Mouse (Mus musculus): ENCODE results near the gene Pax2. TPM values are rescaled to one million over a fixed set of nuclear protein-coding genes. Genes with fewer than 3 reads are reported as not detected.

The Pax2 gene
- total and polyA plus RNA-seq, 3 experiments = not detected

DNA sequence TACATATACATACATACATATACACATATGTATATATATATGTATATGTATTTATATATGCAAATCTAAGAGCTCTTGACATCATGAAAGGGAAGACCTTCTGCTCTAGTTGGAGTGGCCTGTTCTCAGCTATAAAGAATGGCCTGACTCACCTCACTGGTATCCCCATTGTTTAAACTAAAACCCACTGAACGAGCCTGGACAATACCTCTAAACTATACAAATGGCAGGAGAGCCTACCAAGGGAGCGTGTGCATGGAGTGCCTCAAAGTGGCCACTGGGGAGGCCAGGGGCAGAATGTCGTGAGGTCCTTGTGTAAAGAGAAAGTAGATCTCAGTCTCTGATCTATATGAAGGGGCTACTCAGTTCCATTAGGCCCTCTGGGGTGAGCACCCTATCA is 26.1 kb downstream of the Pax2 start:
- Histone ChIP-seq H3K36me3 (ENCODE audit: control insufficient read depth, insufficient read depth, low read length) (no peaks in the 10 kb centered on the region), H3K4me3 (no peak overlapping the region), H3K79me2 (replicated peaks; ENCODE audit: control insufficient read depth, insufficient read depth, low read length) (no peaks in the 10 kb centered on the region), H3K27me3 (ENCODE audit: control insufficient read depth, insufficient read depth, low read length) (no peaks in the 10 kb centered on the region; the same call in 1 of the 2 replicates), H3K9ac (ENCODE audit: low read depth, low read length) (no peak overlapping the region), H3K27ac (no peak overlapping the region), H3K4me1 (ENCODE audit: control insufficient read depth, insufficient read depth, low read length) (no peaks in the 10 kb centered on the region)
- no peak for DNase-seq
- no peak for TF ChIP-seq EP300 (IDR thresholded peaks at IDR 0.05; ENCODE audit: insufficient read depth, low read depth, low read length)
- TF ChIP-seq POLR2A (IDR thresholded peaks at IDR 0.05; ENCODE audit: insufficient read depth, low read depth, low read length) = no peak
- no peak for TF ChIP-seq CTCF (IDR thresholded peaks at IDR 0.05)
- WGBS = 48% methylated on average over 3 of the region's 3 CpGs
- intact Hi-C loops (cut with DNase I) = no loop called here

DNA sequence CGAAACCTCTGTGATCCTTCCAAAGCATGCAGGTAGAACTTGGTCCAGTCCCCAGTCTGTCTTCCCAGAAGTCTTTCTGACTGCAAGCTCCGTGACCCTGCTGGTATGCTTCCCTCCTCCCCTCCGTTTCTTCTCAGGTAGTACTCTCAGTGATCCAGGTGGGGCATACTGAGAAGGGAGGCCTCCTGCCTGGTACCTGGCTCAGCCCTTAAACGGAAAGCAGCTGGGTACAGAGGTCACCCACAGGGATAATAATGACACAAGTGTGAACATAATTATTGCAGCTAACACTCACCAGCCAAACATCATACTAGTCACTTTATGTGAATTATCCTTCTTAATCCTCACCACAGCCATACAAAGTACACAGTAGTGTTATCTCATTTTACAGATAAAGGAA is 28.5 kb downstream of the Pax2 start:
- Histone ChIP-seq H3K4me3 (no peak overlapping the region), H3K79me2 (replicated peaks; ENCODE audit: control insufficient read depth, insufficient read depth, low read length) (no peaks in the 10 kb centered on the region), H3K27ac (no peak overlapping the region), H3K4me1 (ENCODE audit: control insufficient read depth, insufficient read depth, low read length) (no peaks in the 10 kb centered on the region), H3K9ac (ENCODE audit: low read depth, low read length) (no peak overlapping the region), H3K27me3 (ENCODE audit: control insufficient read depth, insufficient read depth, low read length) (no peaks in the 10 kb centered on the region; the same call in 1 of the 2 replicates), H3K36me3 (ENCODE audit: control insufficient read depth, insufficient read depth, low read length) (no peaks in the 10 kb centered on the region)
- intact Hi-C loops (cut with DNase I) = no loop called here
- DNase-seq = no peak
- TF ChIP-seq CTCF (IDR thresholded peaks at IDR 0.05) (no peak), EP300 (IDR thresholded peaks at IDR 0.05; ENCODE audit: insufficient read depth, low read depth, low read length) (no peak), POLR2A (IDR thresholded peaks at IDR 0.05; ENCODE audit: insufficient read depth, low read depth, low read length) (no peak)
- 36% methylated on average over 4 of the region's 4 CpGs for WGBS

DNA sequence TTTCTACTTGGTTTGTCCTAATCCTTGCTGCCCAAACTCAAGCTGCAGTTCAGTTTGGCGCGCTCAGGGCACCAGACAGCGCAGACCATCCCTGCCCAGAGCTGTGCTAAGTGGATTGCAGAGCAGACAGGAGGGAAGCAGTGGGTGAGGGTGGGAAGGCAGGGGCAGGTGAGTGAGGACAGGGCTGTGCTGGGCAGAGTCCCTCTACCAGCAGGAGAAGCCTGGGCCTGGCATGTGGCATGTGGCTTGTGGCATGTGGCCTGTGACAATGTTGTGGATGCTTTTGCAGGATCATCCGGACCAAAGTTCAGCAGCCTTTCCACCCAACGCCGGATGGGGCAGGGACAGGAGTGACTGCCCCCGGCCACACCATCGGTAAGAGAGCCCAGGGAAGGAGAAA is 32.6 kb downstream of the Pax2 start:
- TF ChIP-seq CTCF (IDR thresholded peaks at IDR 0.05) (no peak), EP300 (IDR thresholded peaks at IDR 0.05; ENCODE audit: insufficient read depth, low read depth, low read length) (no peak), POLR2A (IDR thresholded peaks at IDR 0.05; ENCODE audit: insufficient read depth, low read depth, low read length) (no peak)
- Histone ChIP-seq H3K27me3 (ENCODE audit: control insufficient read depth, insufficient read depth, low read length) (no peaks in the 10 kb centered on the region; the same call in 1 of the 2 replicates), H3K79me2 (replicated peaks; ENCODE audit: control insufficient read depth, insufficient read depth, low read length) (no peaks in the 10 kb centered on the region), H3K4me1 (ENCODE audit: control insufficient read depth, insufficient read depth, low read length) (no peaks in the 10 kb centered on the region), H3K4me3 (no peak overlapping the region), H3K27ac (no peak overlapping the region), H3K36me3 (ENCODE audit: control insufficient read depth, insufficient read depth, low read length) (no peaks in the 10 kb centered on the region), H3K9ac (ENCODE audit: low read depth, low read length) (no peak overlapping the region)
- no peak for DNase-seq
- 70% methylated on average over 8 of the region's 8 CpGs for WGBS
- intact Hi-C loops (cut with DNase I) = no loop called here

DNA sequence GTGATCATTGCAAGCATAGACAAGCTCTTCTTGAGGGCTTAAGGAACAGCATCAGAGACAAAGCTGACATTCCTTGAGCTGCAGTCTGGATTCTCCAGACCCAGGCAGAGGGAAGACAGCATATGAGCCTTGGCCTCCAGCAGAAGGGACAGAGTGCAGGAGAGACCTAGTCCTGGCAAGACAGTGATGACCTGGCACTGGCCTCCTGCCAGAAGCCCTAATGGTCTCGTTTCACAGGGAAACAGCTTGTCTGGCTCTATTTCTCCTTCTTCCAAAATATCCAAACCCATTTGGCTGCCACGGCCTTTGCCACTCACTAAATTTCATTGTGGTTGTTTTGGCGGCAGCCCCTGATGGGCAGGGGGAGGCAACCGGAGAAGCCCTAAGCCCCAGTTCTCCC is 36.1 kb downstream of the Pax2 start:
- no peak overlapping the region for H3K4me3 ChIP-seq
- TF ChIP-seq CTCF (IDR thresholded peaks at IDR 0.05) (no peak), POLR2A (IDR thresholded peaks at IDR 0.05; ENCODE audit: insufficient read depth, low read depth, low read length) (no peak)
- no peaks in the 10 kb centered on the region for H3K36me3 ChIP-seq (ENCODE audit: control insufficient read depth, insufficient read depth, low read length)
- 73% methylated on average over 4 of the region's 4 CpGs for WGBS
- H3K79me2 ChIP-seq (replicated peaks; ENCODE audit: control insufficient read depth, insufficient read depth, low read length) = no peaks in the 10 kb centered on the region
- no peak for DNase-seq
- H3K9ac ChIP-seq (ENCODE audit: low read depth, low read length) = no peak overlapping the region
- intact Hi-C loops (cut with DNase I) = no loop called here
- H3K4me1 ChIP-seq (ENCODE audit: control insufficient read depth, insufficient read depth, low read length) = no peaks in the 10 kb centered on the region
- no peak overlapping the region for H3K27ac ChIP-seq
- 0 out of 2 replicates have a peak, but pooled peaks cover 2% of the 10 kb centered on the region for H3K27me3 ChIP-seq (ENCODE audit: control insufficient read depth, insufficient read depth, low read length)

DNA sequence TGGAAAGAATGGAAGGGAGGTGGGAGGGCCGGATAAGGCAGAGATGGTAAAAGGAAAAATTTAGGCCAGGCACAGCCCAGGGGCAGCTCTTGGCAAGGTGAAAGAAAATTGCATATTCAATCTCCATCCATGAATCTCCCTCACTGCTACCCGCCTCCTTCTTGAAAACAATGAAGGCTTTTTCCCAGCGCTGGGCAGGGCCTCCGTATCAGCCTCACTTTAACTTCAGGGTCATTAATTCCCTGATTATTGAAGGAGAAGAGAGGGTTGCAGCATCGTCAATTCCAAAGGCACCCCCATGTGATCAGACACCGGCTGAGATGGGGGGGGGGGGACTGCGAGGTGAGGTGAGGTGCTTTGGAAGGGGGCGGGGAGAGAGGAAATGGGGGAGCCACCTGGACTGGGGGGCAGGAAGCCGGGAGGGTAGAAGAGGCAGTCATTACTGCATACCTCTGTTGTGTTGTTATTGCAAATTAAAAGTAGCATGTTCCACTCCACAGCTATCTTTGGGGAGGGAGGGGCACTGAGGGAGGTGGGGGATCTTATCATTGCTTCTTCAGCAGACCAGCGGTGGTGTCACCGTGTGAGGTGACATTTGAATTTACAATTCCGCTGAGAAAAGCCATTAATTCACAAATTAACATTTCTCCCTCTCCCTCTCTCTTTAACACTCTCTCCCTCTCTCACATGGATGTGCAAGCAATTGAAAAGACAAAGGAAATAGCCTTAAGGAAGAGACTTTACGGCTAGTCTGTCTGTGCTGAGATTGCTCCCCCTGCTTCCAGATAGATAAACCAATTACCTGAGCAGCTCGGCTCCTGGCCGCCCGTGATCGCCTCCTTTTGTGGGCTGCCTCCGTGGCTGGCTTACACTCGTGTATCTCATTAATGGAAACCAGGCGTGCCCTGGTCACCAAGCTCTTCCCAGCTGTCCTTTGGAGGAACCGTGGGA is 41.5 kb downstream of the Pax2 start:
- Histone ChIP-seq H3K27me3 (ENCODE audit: control insufficient read depth, insufficient read depth, low read length) (peaks cover 2% of the 10 kb centered on the region; the same call in 1 of the 2 replicates), H3K36me3 (ENCODE audit: control insufficient read depth, insufficient read depth, low read length) (no peaks in the 10 kb centered on the region), H3K79me2 (replicated peaks; ENCODE audit: control insufficient read depth, insufficient read depth, low read length) (no peaks in the 10 kb centered on the region), H3K9ac (ENCODE audit: low read depth, low read length) (no peak overlapping the region), H3K4me1 (ENCODE audit: control insufficient read depth, insufficient read depth, low read length) (no peaks in the 10 kb centered on the region), H3K27ac (no peak overlapping the region), H3K4me3 (no peak overlapping the region)
- DNase-seq = no peak
- no peak for TF ChIP-seq POLR2A (IDR thresholded peaks at IDR 0.05; ENCODE audit: insufficient read depth, low read depth, low read length)
- no peak for TF ChIP-seq EP300 (IDR thresholded peaks at IDR 0.05; ENCODE audit: insufficient read depth, low read depth, low read length)
- TF ChIP-seq CTCF (IDR thresholded peaks at IDR 0.05) = no peak
- 27% methylated on average over 21 of the region's 21 CpGs for WGBS
- intact Hi-C loops (cut with DNase I) = no loop called here

DNA sequence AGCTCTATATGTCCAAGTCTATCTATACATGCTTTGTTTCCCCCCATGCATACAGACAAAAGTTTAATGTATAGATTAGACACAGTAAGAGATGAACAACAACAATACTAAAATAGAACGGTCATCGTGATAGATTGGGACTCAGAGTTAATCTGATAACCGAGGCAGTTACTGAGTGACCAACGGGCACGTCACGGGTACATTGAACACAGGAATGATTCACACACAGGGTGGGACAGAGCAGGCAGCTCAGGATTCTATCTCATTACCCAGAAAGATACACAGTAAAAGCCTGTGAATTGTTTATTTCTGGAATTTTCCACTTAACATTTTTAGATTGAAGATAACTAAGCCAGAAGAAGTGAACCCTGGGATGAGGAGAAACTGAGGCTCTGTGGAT is 42.9 kb downstream of the Pax2 start:
- H3K9ac ChIP-seq (ENCODE audit: low read depth, low read length) = no peak overlapping the region
- intact Hi-C loops (cut with DNase I) = no loop called here
- no peak for DNase-seq
- peaks cover 2% of the 10 kb centered on the region; the same call in 1 of the 2 replicates for H3K27me3 ChIP-seq (ENCODE audit: control insufficient read depth, insufficient read depth, low read length)
- no peaks in the 10 kb centered on the region for H3K4me1 ChIP-seq (ENCODE audit: control insufficient read depth, insufficient read depth, low read length)
- H3K27ac ChIP-seq = no peak overlapping the region
- no peaks in the 10 kb centered on the region for H3K79me2 ChIP-seq (replicated peaks; ENCODE audit: control insufficient read depth, insufficient read depth, low read length)
- H3K4me3 ChIP-seq = no peak overlapping the region
- no peaks in the 10 kb centered on the region for H3K36me3 ChIP-seq (ENCODE audit: control insufficient read depth, insufficient read depth, low read length)
- no peak for TF ChIP-seq POLR2A (IDR thresholded peaks at IDR 0.05; ENCODE audit: insufficient read depth, low read depth, low read length)
- TF ChIP-seq CTCF (IDR thresholded peaks at IDR 0.05) = no peak
- TF ChIP-seq EP300 (IDR thresholded peaks at IDR 0.05; ENCODE audit: insufficient read depth, low read depth, low read length) = no peak
- WGBS = 87% methylated on average over 6 of the region's 6 CpGs

Data from heart, adult 2 months (tissue).